Mouse (Mus musculus): ENCODE results near the gene Fam81b.
"Not testable (repeated sequence)": the region's sequence is repeated elsewhere in the genome, so short reads cannot be mapped to it uniquely, and the experiment has no call there.

The Fam81b gene

GRCm38 (mm10) chr13:76304637-76305122 lies at the start of gene Fam81b:
Gene Fam81b (minus strand): TSS chr13:76305072.
- no peak for DNase-seq

GRCm38 (mm10) chr13:76345941-76346340 lies 41.1 kb upstream of the Fam81b start:
- not testable (repeated sequence) for DNase-seq

GRCm38 (mm10) chr13:76318635-76319034 lies 13.8 kb upstream of the Fam81b start:
- DNase-seq, result no peak

GRCm38 (mm10) chr13:76311580-76311979 lies 6.7 kb upstream of the Fam81b start:
- DNase-seq, result no peak

GRCm38 (mm10) chr13:76308811-76309210 lies 3.9 kb upstream of the Fam81b start:
- DNase-seq, result no peak

GRCm38 (mm10) chr13:76305655-76306365 lies 938 bp upstream of the Fam81b start:
- no peak for DNase-seq

GRCm38 (mm10) chr13:76305241-76305640 lies 369 bp upstream of the Fam81b start:
- no peak for DNase-seq

- DNase-seq, result no peak
Observed at GRCm38 (mm10) chr13:76304201-76304600, 671 bp downstream of the Fam81b start.

GRCm38 (mm10) chr13:76303160-76303559 lies 1.7 kb downstream of the Fam81b start:
- no peak for DNase-seq

GRCm38 (mm10) chr13:76302056-76302455 lies 2.8 kb downstream of the Fam81b start:
- DNase-seq, result peak; percentile 2

GRCm38 (mm10) chr13:76292050-76292449 lies 12.8 kb downstream of the Fam81b start:
- DNase-seq, result no peak

- DNase-seq, result no peak
Observed at GRCm38 (mm10) chr13:76284597-76284996, 20.3 kb downstream of the Fam81b start.

- no peak for DNase-seq
Observed at GRCm38 (mm10) chr13:76264361-76265026, 40.4 kb downstream of the Fam81b start.

- DNase-seq, result no peak
Observed at GRCm38 (mm10) chr13:76258766-76259165, 46.1 kb downstream of the Fam81b start.

GRCm38 (mm10) chr13:76256350-76256749 lies 48.5 kb downstream of the Fam81b start:
- DNase-seq, result no peak

- no peak for DNase-seq
Observed at GRCm38 (mm10) chr13:76250092-76250491, 54.8 kb downstream of the Fam81b start.

- DNase-seq, result no peak
Observed at GRCm38 (mm10) chr13:76249066-76249465, 55.8 kb downstream of the Fam81b start.

- no peak for DNase-seq
Observed at GRCm38 (mm10) chr13:76215397-76215796, 89.5 kb downstream of the Fam81b start.

- no peak for DNase-seq
Observed at GRCm38 (mm10) chr13:76214928-76215327, 89.9 kb downstream of the Fam81b start.

- no peak for DNase-seq
Observed at GRCm38 (mm10) chr13:76199943-76200342, 104.9 kb downstream of the Fam81b start.

- DNase-seq, result no peak
Observed at GRCm38 (mm10) chr13:76197297-76197848, 107.5 kb downstream of the Fam81b start.

GRCm38 (mm10) chr13:76195431-76196138 lies 109.3 kb downstream of the Fam81b start:
- no peak for DNase-seq

- no peak for DNase-seq
Observed at GRCm38 (mm10) chr13:76194937-76195336, 109.9 kb downstream of the Fam81b start.

Measured in lung, postnatal 14 days (tissue).